Mouse (Mus musculus) ES-E14 (cell line): ENCODE measurements around the gene Olfr1501. TPM values are rescaled to one million over a fixed set of nuclear protein-coding genes. Genes with fewer than 3 reads are reported as not detected.
"Not testable (repeated sequence)": the region's sequence is repeated elsewhere in the genome, so short reads cannot be mapped to it uniquely, and the experiment has no call there.

Source experiments
- DNase-seq: peaks from one replicate; pipeline ENCODE4 v3.0.0-alpha.2; 2013; ENCODE audit warnings: low read depth, low spot score
- H3K27ac ChIP-seq: 2 replicates; pipeline ENCODE4 v1.5.1; 2012; ENCODE audit warnings: low read depth, mild to moderate bottlenecking, low read length, moderate library complexity, mixed read lengths; ENCODE audit not compliant: poor library complexity, insufficient read depth, severe bottlenecking
- H3K36me3 ChIP-seq: 2 replicates; pipeline ENCODE4 v1.6.1; 2012; ENCODE audit warnings: mild to moderate bottlenecking, low read length, moderate library complexity, mixed read lengths; ENCODE audit not compliant: control insufficient read depth, poor library complexity, insufficient read depth, severe bottlenecking
- H3K4me1 ChIP-seq, 2 experiments: fragments of 150-350 bp in 1 of 2; sonication (generic) in 1 of 2; 2 replicates each; pipeline ENCODE4 v1.6.1; 2012; ENCODE audit warnings: low read length in 2 of 2, mild to moderate bottlenecking in 1 of 2, mixed read lengths in 1 of 2; ENCODE audit not compliant: control insufficient read depth in 2 of 2, insufficient read depth in 2 of 2, poor library complexity in 1 of 2
- H3K4me3 ChIP-seq, 2 experiments: fragments of 150-350 bp in 1 of 2; sonication (generic) in 1 of 2; 2 replicates each; pipeline ENCODE4 v1.5.1; 2012; ENCODE audit warnings: low read length in 2 of 2, low read depth in 1 of 2, mild to moderate bottlenecking in 1 of 2, mixed read lengths in 1 of 2; ENCODE audit not compliant: insufficient read depth in 1 of 2, poor library complexity in 1 of 2, severe bottlenecking in 1 of 2
- H3K9ac ChIP-seq: 2 replicates; pipeline ENCODE4 v1.6.1; 2012; ENCODE audit warnings: low read depth, mild to moderate bottlenecking, low read length, mixed read lengths; ENCODE audit not compliant: poor library complexity, insufficient read depth, severe bottlenecking
- H3K9me3 ChIP-seq: fragments of 150-350 bp; sonication (generic); 2 replicates; pipeline ENCODE4 v1.6.1; 2012; ENCODE audit warnings: low read depth, mild to moderate bottlenecking, low read length; ENCODE audit not compliant: control insufficient read depth, insufficient read depth
- CHD2 ChIP-seq: IDR thresholded peaks from 2 replicates; pipeline ENCODE4 v1.6.1; 2014; ENCODE audit warnings: mild to moderate bottlenecking, low read depth, low read length, inconsistent platforms
- HCFC1 ChIP-seq: IDR thresholded peaks from 2 replicates; pipeline ENCODE4 v1.6.1; 2012; ENCODE audit warnings: low read length, inconsistent platforms, borderline replicate concordance; ENCODE audit not compliant: insufficient read depth
- MAFK ChIP-seq: IDR thresholded peaks from 2 replicates; pipeline ENCODE4 v1.6.1; 2014; ENCODE audit warnings: mild to moderate bottlenecking, low read depth, low read length, inconsistent platforms; ENCODE audit not compliant: insufficient read depth
- ZC3H11A ChIP-seq: IDR thresholded peaks from 2 replicates; pipeline ENCODE4 v1.6.1; 2012; ENCODE audit warnings: low read depth, mild to moderate bottlenecking, inconsistent platforms, low read length, borderline replicate concordance
- ZNF384 ChIP-seq: IDR thresholded peaks from 2 replicates; pipeline ENCODE4 v1.6.1; 2012; ENCODE audit warnings: low read depth, low read length, inconsistent platforms
- in situ Hi-C, 2 experiments: fragments of 600-800 bp; cut with MboI; formaldehyde crosslinking; loops; one replicate each; pipeline ENCODE4 v1.15.1; 2025; ENCODE audit warnings: low sequenced_read_pairs in 2 of 2, inconsistent platforms in 1 of 2; ENCODE audit not compliant: unreplicated experiment in 2 of 2
- total RNA-seq: library from RNA; depleted of rRNA; stranded (reverse); fragments of 300-350 nt; gene quantifications from 2 replicates; pipeline ENCODE4 v1.2.3, GENCODE M21; 2012; rRNA removed

Gene Olfr1501
- not detected in 2 replicates for total RNA-seq

DNA sequence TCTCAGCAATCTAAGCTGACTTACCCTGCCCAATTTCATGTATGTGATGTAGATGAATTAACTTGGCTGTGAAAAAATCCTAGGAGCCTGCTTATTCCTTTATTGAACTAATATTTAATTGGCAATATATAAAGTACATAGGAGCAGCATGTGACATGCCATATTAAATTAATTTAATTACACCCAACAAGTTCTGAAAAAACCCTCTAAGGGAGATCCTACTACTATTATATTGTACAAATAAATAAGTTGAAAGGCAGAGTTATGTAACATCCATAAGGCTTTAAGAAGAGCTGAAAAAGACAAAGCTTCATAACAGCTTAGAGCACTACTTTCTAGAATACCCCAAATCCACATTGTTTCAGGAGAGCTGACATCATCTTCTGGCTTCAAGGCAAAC, at the start of gene Olfr1501:
Gene Olfr1501, minus strand, starts transcription at position 101 of the 400 bp plus-strand sequence.
- H3K4me3 ChIP-seq, H3K9me3 ChIP-seq, H3K27ac ChIP-seq, H3K4me1 ChIP-seq, DNase-seq, H3K36me3 ChIP-seq, H3K9ac ChIP-seq, in situ Hi-C loops: not testable (repeated sequence)

- no peak for TF ChIP-seq CHD2
- no peak for TF ChIP-seq HCFC1
- TF ChIP-seq ZC3H11A, result no peak
- no peak for TF ChIP-seq ZNF384
- no peak for TF ChIP-seq MAFK
- H3K9ac ChIP-seq, result no peak within 1 kb of the TSS
- H3K9me3 ChIP-seq, result no peaks in the 10 kb centered on the region
- H3K4me3 ChIP-seq, result no peak within 1 kb of the TSS
- no peak for DNase-seq
- H3K4me1 ChIP-seq, result no peaks in the 10 kb centered on the region
- no peak within 1 kb of the TSS for H3K27ac ChIP-seq
- no peaks in the 10 kb centered on the region for H3K36me3 ChIP-seq
- in situ Hi-C loops, result no loop called here
These were observed 47.3 kb upstream of the Olfr1501 start, which contains the start of gene Olfr1504 for GRCm38 (mm10) chr19:13897828-13898227. TSS of gene Olfr1504 (minus strand) at chr19:13897928.

- TF ChIP-seq ZC3H11A (no peak), HCFC1 (no peak), MAFK (no peak), CHD2 (no peak), ZNF384 (no peak)
- H3K9me3 ChIP-seq, result no peaks in the 10 kb centered on the region
- in situ Hi-C loops, result no loop called here
- no peak within 1 kb of the TSS for H3K27ac ChIP-seq
- no peaks in the 10 kb centered on the region for H3K4me1 ChIP-seq
- no peaks in the 10 kb centered on the region for H3K36me3 ChIP-seq
- H3K4me3 ChIP-seq, result no peak within 1 kb of the TSS
- no peak within 1 kb of the TSS for H3K9ac ChIP-seq
- no peak for DNase-seq
These were observed 11.0 kb upstream of the Olfr1501 start, which contains the start of gene Olfr1502 for GRCm38 (mm10) chr19:13861495-13861894. TSS of gene Olfr1502 (plus strand) at chr19:13861795.

DNA sequence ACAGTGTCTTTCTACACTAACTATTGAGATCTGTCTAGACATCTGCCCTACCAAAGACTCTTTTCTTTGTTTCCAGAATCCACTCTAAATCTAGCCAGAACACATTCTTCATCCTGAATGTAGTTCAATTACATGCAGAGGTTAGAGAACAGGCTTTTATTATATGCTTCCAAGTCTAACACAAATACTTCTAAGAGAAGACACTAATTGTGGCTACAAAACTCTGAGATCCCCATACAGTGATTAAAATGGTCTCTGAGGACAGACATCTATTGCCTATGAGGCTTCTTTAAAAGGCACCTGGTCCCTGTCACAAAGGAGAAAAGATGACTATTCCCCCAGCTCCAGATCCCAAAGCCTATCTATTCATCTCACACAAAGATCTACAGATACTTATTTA, 20.1 kb downstream of the Olfr1501 start, which contains the start of gene Olfr1500:
Gene Olfr1500, minus strand, starts transcription at position 101 of the 400 bp plus-strand sequence.
- Histone ChIP-seq H3K27ac (no peak within 1 kb of the TSS), H3K36me3 (no peaks in the 10 kb centered on the region), H3K4me1 (no peaks in the 10 kb centered on the region), H3K9me3 (no peaks in the 10 kb centered on the region), H3K9ac (no peak within 1 kb of the TSS), H3K4me3 (no peak within 1 kb of the TSS)
- no peak for TF ChIP-seq CHD2
- TF ChIP-seq MAFK, result no peak
- TF ChIP-seq ZNF384, result no peak
- TF ChIP-seq HCFC1, result no peak
- TF ChIP-seq ZC3H11A, result no peak
- no peak for DNase-seq
- in situ Hi-C loops, result no loop called here

DNA sequence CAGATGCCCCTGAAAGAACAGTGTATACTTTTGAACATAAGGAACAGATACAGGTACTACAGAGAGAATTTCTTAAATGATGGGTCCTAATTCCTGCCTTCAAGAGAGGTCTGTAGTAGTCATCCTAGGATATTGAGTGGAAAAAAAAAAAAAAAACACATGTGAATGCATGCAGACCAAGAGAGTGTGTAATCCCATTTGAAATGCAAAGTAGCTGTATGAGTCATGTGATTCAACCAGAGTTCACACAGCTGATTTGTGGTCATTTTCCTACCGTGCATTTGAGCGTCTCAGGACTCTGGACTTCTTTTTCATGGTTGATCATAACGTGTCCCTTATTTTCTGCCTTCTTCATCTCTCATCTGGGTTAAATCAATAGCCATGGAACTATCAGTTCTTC, 22.0 kb downstream of the Olfr1501 start:
- no peak for DNase-seq
- H3K9me3 ChIP-seq, result no peaks in the 10 kb centered on the region
- H3K9ac ChIP-seq, result no peak overlapping the region
- H3K4me3 ChIP-seq, result no peak overlapping the region
- no peaks in the 10 kb centered on the region for H3K36me3 ChIP-seq
- in situ Hi-C loops, result no loop called here
- H3K4me1 ChIP-seq, result no peaks in the 10 kb centered on the region
- TF ChIP-seq CHD2 (no peak), MAFK (no peak), HCFC1 (no peak), ZNF384 (no peak), ZC3H11A (no peak)
- H3K27ac ChIP-seq, result no peak overlapping the region
